Mouse (Mus musculus): Measurements from ENCODE around the gene Zcchc10. TPM values are rescaled to one million over a fixed set of nuclear protein-coding genes. Genes with fewer than 3 reads are reported as not detected.
"Not testable (repeated sequence)": the region's sequence is repeated elsewhere in the genome, so short reads cannot be mapped to it uniquely, and the experiment has no call there.

The Zcchc10 gene
- total RNA-seq, 1 experiment = 12.9 TPM

DNA sequence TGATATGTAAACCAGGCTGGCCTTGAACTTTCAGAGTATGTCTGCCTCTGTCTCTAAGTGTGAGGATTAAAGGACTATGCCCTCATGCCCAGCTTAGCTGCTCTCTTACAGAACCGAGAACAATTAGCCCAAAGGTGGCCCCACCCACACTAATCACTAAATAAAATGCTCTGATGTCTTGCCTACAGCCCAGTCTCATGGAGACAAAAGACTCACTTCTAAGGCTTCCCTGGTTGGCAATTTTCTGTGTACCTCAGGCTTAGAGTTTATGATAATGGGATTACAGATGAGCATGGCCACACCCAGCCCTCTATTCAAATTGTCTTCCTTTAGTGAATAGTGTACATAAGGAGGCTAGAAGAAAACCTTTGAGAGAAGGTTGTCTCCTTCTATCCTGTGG, 13.1 kb upstream of the Zcchc10 start:
- no peaks in the 10 kb centered on the region for H3K9me3 ChIP-seq (ENCODE audit: control insufficient read depth, insufficient read depth, low read depth, low read length)
- TF ChIP-seq ZNF384 (IDR thresholded peaks at IDR 0.05; ENCODE audit: low read depth, low read length) (no peak), CHD2 (IDR thresholded peaks at IDR 0.05; ENCODE audit: low read depth, low read length) (no peak), HCFC1 (IDR thresholded peaks at IDR 0.05; ENCODE audit: borderline replicate concordance, insufficient read depth, low read length) (no peak)
- in situ Hi-C loops (cut with MboI; ENCODE audit: low sequenced_read_pairs in 2 of 2, unreplicated experiment in 2 of 2) = no loop called here

DNA sequence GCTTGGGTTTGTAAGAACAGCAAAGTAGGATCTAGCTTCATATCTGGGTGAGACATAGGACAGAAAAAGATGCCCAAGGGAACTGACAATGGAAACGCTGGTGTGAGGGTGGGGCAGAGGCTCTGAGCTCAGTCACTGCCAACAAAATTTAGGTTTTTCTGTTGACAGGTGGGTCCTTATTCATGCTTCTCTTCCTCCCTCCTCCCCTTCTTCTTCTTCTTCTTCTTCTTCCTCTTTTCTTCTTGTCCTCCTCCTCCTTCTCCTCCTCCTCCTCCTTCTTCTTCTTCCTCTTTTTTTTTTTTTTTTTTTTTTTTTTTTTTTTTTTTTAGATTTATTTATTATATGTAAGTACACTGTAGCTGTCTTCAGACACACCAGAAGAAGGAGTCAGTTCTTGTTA, 11.7 kb upstream of the Zcchc10 start:
- DNase-seq (ENCODE audit: low read depth, low spot score); H3K27ac ChIP-seq (ENCODE audit: insufficient read depth, low read depth, low read length, poor library complexity, severe bottlenecking); H3K9ac ChIP-seq (ENCODE audit: insufficient read depth, low read depth, low read length, poor library complexity, severe bottlenecking); H3K9me3 ChIP-seq (ENCODE audit: control insufficient read depth, insufficient read depth, low read depth, low read length); H3K4me3 ChIP-seq (ENCODE audit: insufficient read depth in 1 of 2, low read depth in 1 of 2, low read length in 2 of 2, poor library complexity in 1 of 2, severe bottlenecking in 1 of 2); in situ Hi-C loops (cut with MboI; ENCODE audit: low sequenced_read_pairs in 2 of 2, unreplicated experiment in 2 of 2); H3K36me3 ChIP-seq (ENCODE audit: control insufficient read depth, insufficient read depth, low read length, poor library complexity, severe bottlenecking): not testable (repeated sequence)
- peaks cover 14 to 16% of the 10 kb centered on the region in 2 experiments; a peak in 3 of 4 replicates for H3K4me1 ChIP-seq (ENCODE audit: control insufficient read depth in 2 of 2, insufficient read depth in 2 of 2, low read length in 2 of 2, poor library complexity in 1 of 2)

More for the DNA sequence above, 13.1 kb upstream of the Zcchc10 start:
- H3K9ac ChIP-seq (ENCODE audit: insufficient read depth, low read depth, low read length, poor library complexity, severe bottlenecking) = no peak overlapping the region
- H3K27ac ChIP-seq (ENCODE audit: insufficient read depth, low read depth, low read length, poor library complexity, severe bottlenecking) = peak overlapping the region; percentile 14; the same call in 1 of the 2 replicates
- H3K4me1 ChIP-seq (ENCODE audit: control insufficient read depth in 2 of 2, insufficient read depth in 2 of 2, low read length in 2 of 2, poor library complexity in 1 of 2) = peaks cover 7 to 14% of the 10 kb centered on the region in 2 experiments; a peak in 3 of 4 replicates
- no peaks in the 10 kb centered on the region for H3K36me3 ChIP-seq (ENCODE audit: control insufficient read depth, insufficient read depth, low read length, poor library complexity, severe bottlenecking)
- DNase-seq (ENCODE audit: low read depth, low spot score) = no peak
- H3K4me3 ChIP-seq (ENCODE audit: insufficient read depth in 1 of 2, low read depth in 1 of 2, low read length in 2 of 2, poor library complexity in 1 of 2, severe bottlenecking in 1 of 2) = no peak overlapping the region

DNA sequence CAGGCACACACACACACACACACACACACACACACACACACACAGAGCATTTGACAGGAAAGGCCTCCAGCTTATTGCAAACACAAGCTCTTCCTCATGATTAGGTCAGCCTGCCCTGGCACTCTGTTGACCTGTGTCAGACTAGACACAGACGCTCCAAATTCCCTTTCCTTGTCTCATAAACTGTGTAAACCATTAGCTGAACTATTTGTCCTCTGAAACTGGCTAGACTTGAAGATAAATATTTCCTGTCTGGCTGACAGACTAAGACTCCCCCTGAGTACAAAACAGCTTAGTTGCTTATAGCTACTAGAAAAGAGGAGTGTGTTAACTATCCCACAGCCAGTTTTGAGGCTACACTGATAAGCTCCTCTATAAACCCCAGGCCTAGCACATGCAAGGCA, 9.7 kb upstream of the Zcchc10 start:
- no peak overlapping the region for H3K4me3 ChIP-seq (ENCODE audit: insufficient read depth in 1 of 2, low read depth in 1 of 2, low read length in 2 of 2, poor library complexity in 1 of 2, severe bottlenecking in 1 of 2)
- H3K36me3 ChIP-seq (ENCODE audit: control insufficient read depth, insufficient read depth, low read length, poor library complexity, severe bottlenecking) = no peaks in the 10 kb centered on the region
- H3K9ac ChIP-seq (ENCODE audit: insufficient read depth, low read depth, low read length, poor library complexity, severe bottlenecking) = no peak overlapping the region
- peaks cover 14 to 19% of the 10 kb centered on the region in 2 experiments; a peak in 3 of 4 replicates for H3K4me1 ChIP-seq (ENCODE audit: control insufficient read depth in 2 of 2, insufficient read depth in 2 of 2, low read length in 2 of 2, poor library complexity in 1 of 2)
- no peaks in the 10 kb centered on the region for H3K9me3 ChIP-seq (ENCODE audit: control insufficient read depth, insufficient read depth, low read depth, low read length)
- TF ChIP-seq HCFC1 (IDR thresholded peaks at IDR 0.05; ENCODE audit: borderline replicate concordance, insufficient read depth, low read length) (no peak), ZNF384 (IDR thresholded peaks at IDR 0.05; ENCODE audit: low read depth, low read length) (no peak), MAFK (IDR thresholded peaks at IDR 0.05; ENCODE audit: insufficient read depth, low read depth, low read length) (no peak), CHD2 (IDR thresholded peaks at IDR 0.05; ENCODE audit: low read depth, low read length) (no peak), ZC3H11A (IDR thresholded peaks at IDR 0.05; ENCODE audit: borderline replicate concordance, low read depth, low read length) (no peak)
- in situ Hi-C loops (cut with MboI; ENCODE audit: low sequenced_read_pairs in 2 of 2, unreplicated experiment in 2 of 2) = no loop called here
- H3K27ac ChIP-seq (ENCODE audit: insufficient read depth, low read depth, low read length, poor library complexity, severe bottlenecking) = no peak overlapping the region
- DNase-seq (ENCODE audit: low read depth, low spot score) = no peak

DNA sequence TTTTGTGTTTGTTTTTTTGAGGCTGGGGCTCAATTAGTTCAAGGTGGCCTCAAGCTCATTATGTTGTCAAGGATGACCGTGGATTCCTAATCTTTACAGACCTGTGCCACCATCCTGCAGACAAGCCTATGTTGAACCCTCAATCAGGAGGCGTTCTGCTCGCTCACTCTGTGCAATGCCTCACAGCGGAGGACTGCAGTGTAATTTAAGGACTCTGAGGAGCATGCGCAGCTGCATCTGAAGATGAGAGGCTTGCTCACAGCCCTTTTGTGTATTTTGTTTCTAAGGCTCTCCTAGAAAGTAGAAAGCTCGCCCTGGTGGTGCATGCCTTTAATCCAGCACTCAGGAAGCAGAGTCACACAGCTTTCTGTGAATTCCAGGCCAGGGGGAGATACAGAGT, 7.5 kb upstream of the Zcchc10 start:
- Histone ChIP-seq H3K27ac (ENCODE audit: insufficient read depth, low read depth, low read length, poor library complexity, severe bottlenecking) (peak overlapping the region; percentile 33; the same call in 1 of the 2 replicates), H3K36me3 (ENCODE audit: control insufficient read depth, insufficient read depth, low read length, poor library complexity, severe bottlenecking) (no peaks in the 10 kb centered on the region), H3K9ac (ENCODE audit: insufficient read depth, low read depth, low read length, poor library complexity, severe bottlenecking) (no peak overlapping the region), H3K9me3 (ENCODE audit: control insufficient read depth, insufficient read depth, low read depth, low read length) (no peaks in the 10 kb centered on the region), H3K4me3 (ENCODE audit: insufficient read depth in 1 of 2, low read depth in 1 of 2, low read length in 2 of 2, poor library complexity in 1 of 2, severe bottlenecking in 1 of 2) (no peak overlapping the region), H3K4me1 (ENCODE audit: control insufficient read depth in 2 of 2, insufficient read depth in 2 of 2, low read length in 2 of 2, poor library complexity in 1 of 2) (peaks cover 11 to 15% of the 10 kb centered on the region in 2 experiments; a peak in 3 of 4 replicates)
- DNase-seq (ENCODE audit: low read depth, low spot score) = no peak
- in situ Hi-C loops (cut with MboI; ENCODE audit: low sequenced_read_pairs in 2 of 2, unreplicated experiment in 2 of 2) = no loop called here
- no peak for TF ChIP-seq ZNF384 (IDR thresholded peaks at IDR 0.05; ENCODE audit: low read depth, low read length)
- TF ChIP-seq MAFK (IDR thresholded peaks at IDR 0.05; ENCODE audit: insufficient read depth, low read depth, low read length) = no peak
- TF ChIP-seq ZC3H11A (IDR thresholded peaks at IDR 0.05; ENCODE audit: borderline replicate concordance, low read depth, low read length) = no peak
- no peak for TF ChIP-seq CHD2 (IDR thresholded peaks at IDR 0.05; ENCODE audit: low read depth, low read length)
- TF ChIP-seq HCFC1 (IDR thresholded peaks at IDR 0.05; ENCODE audit: borderline replicate concordance, insufficient read depth, low read length) = no peak

DNA sequence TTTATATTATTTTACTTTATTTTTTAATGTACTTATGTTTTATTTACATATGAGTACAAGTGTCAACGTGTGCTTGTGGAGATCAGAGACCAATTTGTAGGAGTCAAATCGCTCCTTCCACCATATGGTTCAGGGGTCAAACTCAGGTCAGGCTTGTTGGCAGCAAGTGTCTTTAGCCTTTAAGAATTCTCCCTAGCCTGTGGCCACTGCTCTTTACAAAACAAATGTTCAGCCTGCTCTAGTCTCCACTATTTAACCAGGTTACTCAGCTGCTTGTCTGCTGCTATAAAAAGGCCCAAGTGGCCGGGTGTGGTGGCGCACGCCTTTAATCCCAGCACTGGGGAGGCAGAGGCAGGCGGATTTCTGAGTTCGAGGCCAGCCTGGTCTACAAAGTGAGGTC, 6.4 kb upstream of the Zcchc10 start:
- no peak for DNase-seq (ENCODE audit: low read depth, low spot score)
- Histone ChIP-seq H3K36me3 (ENCODE audit: control insufficient read depth, insufficient read depth, low read length, poor library complexity, severe bottlenecking) (no peaks in the 10 kb centered on the region), H3K4me3 (ENCODE audit: insufficient read depth in 1 of 2, low read depth in 1 of 2, low read length in 2 of 2, poor library complexity in 1 of 2, severe bottlenecking in 1 of 2) (no peak overlapping the region), H3K27ac (ENCODE audit: insufficient read depth, low read depth, low read length, poor library complexity, severe bottlenecking) (no peak overlapping the region; the same call in 1 of the 2 replicates), H3K4me1 (ENCODE audit: control insufficient read depth in 2 of 2, insufficient read depth in 2 of 2, low read length in 2 of 2, poor library complexity in 1 of 2) (peaks cover 7 to 11% of the 10 kb centered on the region in 2 experiments; a peak in 2 of 4 replicates), H3K9ac (ENCODE audit: insufficient read depth, low read depth, low read length, poor library complexity, severe bottlenecking) (no peak overlapping the region), H3K9me3 (ENCODE audit: control insufficient read depth, insufficient read depth, low read depth, low read length) (no peaks in the 10 kb centered on the region)
- in situ Hi-C loops (cut with MboI; ENCODE audit: low sequenced_read_pairs in 2 of 2, unreplicated experiment in 2 of 2) = no loop called here
- TF ChIP-seq ZNF384 (IDR thresholded peaks at IDR 0.05; ENCODE audit: low read depth, low read length) = no peak
- no peak for TF ChIP-seq HCFC1 (IDR thresholded peaks at IDR 0.05; ENCODE audit: borderline replicate concordance, insufficient read depth, low read length)
- no peak for TF ChIP-seq ZC3H11A (IDR thresholded peaks at IDR 0.05; ENCODE audit: borderline replicate concordance, low read depth, low read length)
- no peak for TF ChIP-seq MAFK (IDR thresholded peaks at IDR 0.05; ENCODE audit: insufficient read depth, low read depth, low read length)
- TF ChIP-seq CHD2 (IDR thresholded peaks at IDR 0.05; ENCODE audit: low read depth, low read length) = no peak

Data from ES-E14 (cell line).